Mouse (Mus musculus) liver, adult 2 months (tissue): Measurements from ENCODE around the gene Sdhaf3. TPM values are rescaled to one million over a fixed set of nuclear protein-coding genes. Genes with fewer than 3 reads are reported as not detected.

Experiments
- DNase-seq: peaks from one replicate; pipeline ENCODE4 v3.0.0-alpha.2; 2011; ENCODE audit warnings: low read depth, low spot score; ENCODE audit errors: extremely low read depth
- H3K27ac ChIP-seq: fragments of 200-500 bp; replicated peaks from 2 replicates; pipeline ENCODE4 v1.5.1; 2012; ENCODE audit warnings: low read depth, mild to moderate bottlenecking, control low read depth, inconsistent platforms, low read length; ENCODE audit not compliant: insufficient read depth
- H3K27me3 ChIP-seq: fragments of 200-500 bp; 2 replicates; pipeline ENCODE4 v1.6.1; 2012; ENCODE audit warnings: mild to moderate bottlenecking, moderate library complexity, low read length, inconsistent platforms; ENCODE audit not compliant: control insufficient read depth, insufficient read depth
- H3K36me3 ChIP-seq: fragments of 200-500 bp; 2 replicates; pipeline ENCODE4 v1.6.1; 2012; ENCODE audit warnings: low read length, inconsistent platforms; ENCODE audit not compliant: control insufficient read depth, insufficient read depth
- H3K4me1 ChIP-seq: fragments of 200-500 bp; 2 replicates; pipeline ENCODE4 v1.6.1; 2011; ENCODE audit warnings: low read length; ENCODE audit not compliant: control insufficient read depth, insufficient read depth
- H3K4me3 ChIP-seq: fragments of 200-500 bp; 2 replicates; pipeline ENCODE4 v1.5.1; 2011; ENCODE audit warnings: low read depth, mild to moderate bottlenecking, control low read depth, low read length, moderate library complexity; ENCODE audit not compliant: insufficient read depth
- H3K79me2 ChIP-seq: fragments of 200-500 bp; 2 replicates; pipeline ENCODE4 v1.6.1; 2012; ENCODE audit warnings: inconsistent platforms, mild to moderate bottlenecking, low read length, moderate library complexity; ENCODE audit not compliant: control insufficient read depth, insufficient read depth
- H3K9ac ChIP-seq: fragments of 200-500 bp; 2 replicates; pipeline ENCODE4 v1.6.1; 2012; ENCODE audit warnings: low read depth, mild to moderate bottlenecking, control low read depth, inconsistent platforms, low read length
- CTCF ChIP-seq: fragments of 200-500 bp; IDR thresholded peaks from 2 replicates; pipeline ENCODE4 v1.5.1; 2011; ENCODE audit warnings: low read depth, low read length, control low read depth
- POLR2A ChIP-seq: fragments of 200-500 bp; IDR thresholded peaks from 2 replicates; pipeline ENCODE4 v1.6.1; 2011; ENCODE audit warnings: low read length, control low read depth; ENCODE audit not compliant: insufficient read depth; ENCODE audit errors: extremely low read depth
- WGBS: fragments of 180-500 bp; shearing (Covaris S2); methylation state at CpG from one replicate; pipeline ENCODE4 v1.1.7; 2018; 5-methylcytosine and 5-hydroxymethylcytosine counted together
- polyA plus RNA-seq: library from polyadenylated mRNA; depleted of rRNA; stranded (reverse); fragments of >200 nt; gene quantifications from 2 replicates; pipeline ENCODE4 v1.2.3, GENCODE M21; 2012
- total RNA-seq: library from RNA; depleted of rRNA; stranded (reverse); fragments of >200 nt; gene quantifications from 2 replicates; pipeline ENCODE4 v1.2.3, GENCODE M21; 2014

Gene Sdhaf3
- total and polyA plus RNA-seq, 2 experiments, result 0.66 to 4.1 TPM

- 82% methylated on average over 3 of the region's 4 CpGs for WGBS
- Histone ChIP-seq H3K36me3 (no peaks in the 10 kb centered on the region), H3K4me3 (no peak overlapping the region), H3K79me2 (no peaks in the 10 kb centered on the region; the same call in 1 of the 2 replicates), H3K27me3 (no peaks in the 10 kb centered on the region), H3K9ac (no peak overlapping the region), H3K4me1 (no peaks in the 10 kb centered on the region), H3K27ac (no peak overlapping the region)
- DNase-seq, result no peak
- no peak for TF ChIP-seq CTCF
- TF ChIP-seq POLR2A, result no peak
Observed at GRCm38 (mm10) chr6:7003085-7003484, 47.3 kb downstream of the Sdhaf3 start.

- no peaks in the 10 kb centered on the region for H3K27me3 ChIP-seq
- WGBS, result 62% methylated on average over 2 of the region's 2 CpGs
- H3K27ac ChIP-seq, result no peak overlapping the region
- no peaks in the 10 kb centered on the region for H3K4me1 ChIP-seq
- no peaks in the 10 kb centered on the region; the same call in 1 of the 2 replicates for H3K79me2 ChIP-seq
- no peak overlapping the region for H3K4me3 ChIP-seq
- no peak for TF ChIP-seq POLR2A
- TF ChIP-seq CTCF, result 0 out of 2 replicates have a peak, but pooled peaks have one; percentile 18
- H3K9ac ChIP-seq, result no peak overlapping the region
- peak; percentile 14 for DNase-seq
- H3K36me3 ChIP-seq, result no peaks in the 10 kb centered on the region
Observed at GRCm38 (mm10) chr6:7004005-7004404, 48.2 kb downstream of the Sdhaf3 start.

GRCm38 (mm10) chr6:7038087-7038486 is 82.3 kb downstream of the Sdhaf3 start:
- H3K27ac ChIP-seq, result no peak overlapping the region
- no peaks in the 10 kb centered on the region for H3K79me2 ChIP-seq
- no peaks in the 10 kb centered on the region for H3K27me3 ChIP-seq
- no peaks in the 10 kb centered on the region for H3K4me1 ChIP-seq
- TF ChIP-seq POLR2A, result no peak
- TF ChIP-seq CTCF, result no peak
- H3K4me3 ChIP-seq, result no peak overlapping the region
- WGBS, result 87% methylated on average over 6 of the region's 6 CpGs
- peaks cover 22% of the 10 kb centered on the region; the same call in 1 of the 2 replicates for H3K36me3 ChIP-seq
- DNase-seq, result no peak
- H3K9ac ChIP-seq, result no peak overlapping the region

GRCm38 (mm10) chr6:7038835-7039234 is 83.0 kb downstream of the Sdhaf3 start:
- H3K27me3 ChIP-seq, result no peaks in the 10 kb centered on the region
- peaks cover 22% of the 10 kb centered on the region; the same call in 1 of the 2 replicates for H3K36me3 ChIP-seq
- no peak overlapping the region for H3K27ac ChIP-seq
- H3K9ac ChIP-seq, result no peak overlapping the region
- no peak overlapping the region for H3K4me3 ChIP-seq
- H3K79me2 ChIP-seq, result no peaks in the 10 kb centered on the region
- no peaks in the 10 kb centered on the region for H3K4me1 ChIP-seq
- WGBS, result 80% methylated on average over 5 of the region's 5 CpGs
- no peak for DNase-seq
- TF ChIP-seq CTCF (no peak), POLR2A (no peak)

- no peak for TF ChIP-seq CTCF
- TF ChIP-seq POLR2A, result no peak
- no peaks in the 10 kb centered on the region for H3K4me1 ChIP-seq
- WGBS, result 88% methylated on average over 1 of the region's 1 CpGs
- H3K4me3 ChIP-seq, result no peak overlapping the region
- peaks cover 22% of the 10 kb centered on the region; the same call in 1 of the 2 replicates for H3K36me3 ChIP-seq
- H3K9ac ChIP-seq, result no peak overlapping the region
- no peaks in the 10 kb centered on the region for H3K27me3 ChIP-seq
- H3K27ac ChIP-seq, result no peak overlapping the region
- H3K79me2 ChIP-seq, result no peaks in the 10 kb centered on the region
- DNase-seq, result no peak
Observed at GRCm38 (mm10) chr6:7041912-7042311, 86.1 kb downstream of the Sdhaf3 start.

GRCm38 (mm10) chr6:7062819-7063218 is 107.0 kb downstream of the Sdhaf3 start:
- Histone ChIP-seq H3K4me1 (no peaks in the 10 kb centered on the region), H3K9ac (no peak overlapping the region), H3K36me3 (no peaks in the 10 kb centered on the region), H3K27me3 (no peaks in the 10 kb centered on the region), H3K27ac (no peak overlapping the region), H3K4me3 (no peak overlapping the region), H3K79me2 (no peaks in the 10 kb centered on the region)
- DNase-seq, result no peak
- TF ChIP-seq POLR2A, result no peak
- WGBS, result 98% methylated on average over 3 of the region's 3 CpGs
